Mouse (Mus musculus): ENCODE measurements around the gene Camsap1. TPM values are rescaled to one million over a fixed set of nuclear protein-coding genes. Genes with fewer than 3 reads are reported as not detected.
A peak's percentile ranks its signal among the peaks of the same experiment; 100 is the strongest.

The Camsap1 gene
- polyA plus RNA-seq (2012; fragmentation: generic; extraction: Trizol), result 12.1 TPM

- H3K4me2 ChIP-seq (ENCODE audit: low read depth), result peak within 1 kb of the TSS; percentile 91
- H3K27me3 ChIP-seq (ENCODE audit: control insufficient read depth, insufficient read depth, insufficient read length), result no peaks in the 10 kb centered on the region
- peak within 1 kb of the TSS; percentile 70 for H3K4me3 ChIP-seq
- no peaks in the 10 kb centered on the region for H3K36me3 ChIP-seq (ENCODE audit: control insufficient read depth, insufficient read depth)
- TF ChIP-seq TCF12 (IDR thresholded peaks at IDR 0.05; ENCODE audit: insufficient read depth, poor library complexity, severe bottlenecking) (no peak), MYOG (IDR thresholded peaks at IDR 0.05; ENCODE audit: control insufficient read depth in 1 of 3, insufficient read depth in 1 of 3, insufficient read length in 2 of 3, low read depth in 2 of 3) (no peak), MAX (IDR thresholded peaks at IDR 0.05; ENCODE audit: low read depth) (no peak), REST (IDR thresholded peaks at IDR 0.05; ENCODE audit: insufficient read depth, insufficient read length) (no peak), CEBPB (IDR thresholded peaks at IDR 0.05; ENCODE audit: insufficient read depth, poor library complexity, severe bottlenecking) (no peak), TCF3 (IDR thresholded peaks at IDR 0.05; ENCODE audit: insufficient read length, low read depth) (no peak), USF1 (IDR thresholded peaks at IDR 0.05; ENCODE audit: low read depth) (no peak), E2F4 (IDR thresholded peaks at IDR 0.05; ENCODE audit: insufficient read depth) (no peak), MYOD1 (IDR thresholded peaks at IDR 0.05; ENCODE audit: control insufficient read depth in 1 of 3, insufficient read length in 2 of 3, low read depth in 2 of 3) (peak in 1 of 3 experiments; percentile 74), SRF (IDR thresholded peaks at IDR 0.05; ENCODE audit: control insufficient read depth, insufficient read length, low read depth) (no peak), POLR2A (IDR thresholded peaks at IDR 0.05; ENCODE audit: insufficient read length, low read depth) (peak; percentile 92), POLR2AphosphoS2 (IDR thresholded peaks at IDR 0.05; ENCODE audit: insufficient read length, low read depth) (peak; percentile 92)
- peak within 1 kb of the TSS; percentile 48 for H3ac ChIP-seq (ENCODE audit: control insufficient read depth, insufficient read length)
- H3K79me2 ChIP-seq (ENCODE audit: control insufficient read depth, insufficient read depth), result peaks cover 43% of the 10 kb centered on the region
Observed at GRCm38 (mm10) chr2:25983159-25983907, at the start of gene Camsap1. Gene Camsap1 (minus strand): TSS chr2:25983282.

- Histone ChIP-seq H3K27me3 (ENCODE audit: control insufficient read depth, insufficient read depth, insufficient read length) (peaks cover 60% of the 10 kb centered on the region), H3K79me2 (ENCODE audit: control insufficient read depth, insufficient read depth) (no peaks in the 10 kb centered on the region), H3K4me2 (ENCODE audit: low read depth) (no peak overlapping the region), H3K4me3 (no peak overlapping the region), H3K36me3 (ENCODE audit: control insufficient read depth, insufficient read depth) (no peaks in the 10 kb centered on the region), H3ac (ENCODE audit: control insufficient read depth, insufficient read length) (no peak overlapping the region)
- TF ChIP-seq SRF (IDR thresholded peaks at IDR 0.05; ENCODE audit: control insufficient read depth, insufficient read length, low read depth) (no peak), POLR2AphosphoS2 (IDR thresholded peaks at IDR 0.05; ENCODE audit: insufficient read length, low read depth) (no peak), E2F4 (IDR thresholded peaks at IDR 0.05; ENCODE audit: insufficient read depth) (no peak), MAX (IDR thresholded peaks at IDR 0.05; ENCODE audit: low read depth) (no peak), REST (IDR thresholded peaks at IDR 0.05; ENCODE audit: insufficient read depth, insufficient read length) (no peak), MYOD1 (IDR thresholded peaks at IDR 0.05; ENCODE audit: control insufficient read depth in 1 of 3, insufficient read length in 2 of 3, low read depth in 2 of 3) (no peak), POLR2A (IDR thresholded peaks at IDR 0.05; ENCODE audit: insufficient read length, low read depth) (no peak), TCF12 (IDR thresholded peaks at IDR 0.05; ENCODE audit: insufficient read depth, poor library complexity, severe bottlenecking) (no peak), TCF3 (IDR thresholded peaks at IDR 0.05; ENCODE audit: insufficient read length, low read depth) (no peak), MYOG (IDR thresholded peaks at IDR 0.05; ENCODE audit: control insufficient read depth in 1 of 3, insufficient read depth in 1 of 3, insufficient read length in 2 of 3, low read depth in 2 of 3) (no peak)
Observed at GRCm38 (mm10) chr2:26030288-26030687, 47.2 kb upstream of the Camsap1 start.

DNA sequence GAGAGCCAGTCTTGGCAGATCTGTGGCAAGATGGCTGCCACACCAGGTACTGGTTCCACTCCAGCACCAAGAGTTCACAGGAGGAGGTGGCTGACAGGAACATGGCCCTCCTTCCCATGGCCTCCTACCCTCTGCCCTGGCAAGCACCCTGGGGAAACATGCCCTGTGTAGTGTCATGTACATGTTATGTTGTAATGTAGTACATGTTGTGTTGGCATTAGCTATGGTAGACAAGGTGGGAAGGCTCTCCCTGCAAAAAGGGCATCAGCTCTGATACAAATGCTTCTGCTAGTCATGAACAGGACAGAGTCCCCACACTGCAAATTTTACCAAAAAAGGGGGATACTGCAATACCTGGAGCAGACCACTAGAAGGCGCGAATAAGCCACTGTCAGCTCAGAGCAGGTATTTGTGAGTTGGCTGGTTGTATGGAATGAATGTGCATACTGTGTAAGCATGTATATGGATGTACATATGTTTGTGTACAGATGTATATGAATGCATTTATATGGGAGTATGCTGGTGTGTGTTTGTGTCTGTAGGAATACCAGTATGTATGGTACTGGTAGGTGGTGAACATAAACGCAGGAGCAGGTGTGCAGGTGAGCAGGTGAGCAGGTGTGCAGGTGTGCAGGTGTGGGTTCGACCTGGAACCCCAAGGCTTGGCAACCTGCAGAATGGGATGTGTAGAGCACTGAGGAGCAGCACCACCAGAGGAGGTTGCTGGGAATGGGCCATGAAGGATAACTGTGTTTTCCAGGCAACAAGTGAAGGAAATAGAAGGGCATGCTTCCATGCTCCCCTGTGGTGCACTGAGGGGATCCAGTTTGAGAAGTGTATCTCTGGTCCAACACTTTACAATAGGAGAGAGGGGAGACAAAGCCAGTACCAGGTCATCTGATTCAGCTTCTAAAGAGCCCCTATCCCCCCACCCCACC lies 41.3 kb upstream of the Camsap1 start:
- Histone ChIP-seq H3K79me2 (ENCODE audit: control insufficient read depth, insufficient read depth) (peaks cover 13% of the 10 kb centered on the region), H3K4me3 (no peak overlapping the region), H3ac (ENCODE audit: control insufficient read depth, insufficient read length) (no peak overlapping the region), H3K4me2 (ENCODE audit: low read depth) (no peak overlapping the region), H3K36me3 (ENCODE audit: control insufficient read depth, insufficient read depth) (no peaks in the 10 kb centered on the region), H3K27me3 (ENCODE audit: control insufficient read depth, insufficient read depth, insufficient read length) (peaks cover 23% of the 10 kb centered on the region)
- TF ChIP-seq MAX (IDR thresholded peaks at IDR 0.05; ENCODE audit: low read depth), result no peak
- no peak for TF ChIP-seq POLR2AphosphoS2 (IDR thresholded peaks at IDR 0.05; ENCODE audit: insufficient read length, low read depth)
- no peak for TF ChIP-seq MYOD1 (IDR thresholded peaks at IDR 0.05; ENCODE audit: control insufficient read depth in 1 of 3, insufficient read length in 2 of 3, low read depth in 2 of 3)
- no peak for TF ChIP-seq REST (IDR thresholded peaks at IDR 0.05; ENCODE audit: insufficient read depth, insufficient read length)
- no peak for TF ChIP-seq USF1 (IDR thresholded peaks at IDR 0.05; ENCODE audit: low read depth)
- no peak for TF ChIP-seq SRF (IDR thresholded peaks at IDR 0.05; ENCODE audit: control insufficient read depth, insufficient read length, low read depth)
- TF ChIP-seq CEBPB (IDR thresholded peaks at IDR 0.05; ENCODE audit: insufficient read depth, poor library complexity, severe bottlenecking), result no peak
- no peak for TF ChIP-seq MYOG (IDR thresholded peaks at IDR 0.05; ENCODE audit: control insufficient read depth in 1 of 3, insufficient read depth in 1 of 3, insufficient read length in 2 of 3, low read depth in 2 of 3)
- TF ChIP-seq TCF12 (IDR thresholded peaks at IDR 0.05; ENCODE audit: insufficient read depth, poor library complexity, severe bottlenecking), result no peak
- no peak for TF ChIP-seq POLR2A (IDR thresholded peaks at IDR 0.05; ENCODE audit: insufficient read length, low read depth)
- TF ChIP-seq E2F4 (IDR thresholded peaks at IDR 0.05; ENCODE audit: insufficient read depth), result no peak
- no peak for TF ChIP-seq TCF3 (IDR thresholded peaks at IDR 0.05; ENCODE audit: insufficient read length, low read depth)

DNA sequence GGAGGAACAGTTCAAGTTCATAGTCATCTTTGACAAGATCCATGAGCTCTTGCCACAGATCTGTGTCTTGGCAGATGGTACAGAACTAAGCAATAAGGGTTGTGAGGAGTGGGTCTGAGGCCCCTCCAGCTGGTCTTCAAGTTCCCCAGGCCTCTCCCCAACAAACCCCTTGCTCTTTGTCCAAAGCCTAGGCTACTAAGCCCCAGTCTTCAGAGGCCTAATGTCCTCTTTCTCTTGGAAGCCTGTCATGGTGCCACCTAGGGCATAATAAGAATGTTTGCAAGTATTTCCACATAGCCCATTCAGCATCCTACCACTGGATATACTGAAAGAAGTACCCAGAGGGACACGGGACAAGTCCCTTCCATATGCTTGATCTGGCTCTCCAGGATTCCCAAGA lies 39.5 kb upstream of the Camsap1 start:
- peaks cover 17% of the 10 kb centered on the region for H3K27me3 ChIP-seq (ENCODE audit: control insufficient read depth, insufficient read depth, insufficient read length)
- TF ChIP-seq USF1 (IDR thresholded peaks at IDR 0.05; ENCODE audit: low read depth) (no peak), CEBPB (IDR thresholded peaks at IDR 0.05; ENCODE audit: insufficient read depth, poor library complexity, severe bottlenecking) (no peak), MYOD1 (IDR thresholded peaks at IDR 0.05; ENCODE audit: control insufficient read depth in 1 of 3, insufficient read length in 2 of 3, low read depth in 2 of 3) (no peak), TCF3 (IDR thresholded peaks at IDR 0.05; ENCODE audit: insufficient read length, low read depth) (no peak), TCF12 (IDR thresholded peaks at IDR 0.05; ENCODE audit: insufficient read depth, poor library complexity, severe bottlenecking) (no peak), MAX (IDR thresholded peaks at IDR 0.05; ENCODE audit: low read depth) (no peak), POLR2AphosphoS2 (IDR thresholded peaks at IDR 0.05; ENCODE audit: insufficient read length, low read depth) (no peak), POLR2A (IDR thresholded peaks at IDR 0.05; ENCODE audit: insufficient read length, low read depth) (no peak), SRF (IDR thresholded peaks at IDR 0.05; ENCODE audit: control insufficient read depth, insufficient read length, low read depth) (no peak), MYOG (IDR thresholded peaks at IDR 0.05; ENCODE audit: control insufficient read depth in 1 of 3, insufficient read depth in 1 of 3, insufficient read length in 2 of 3, low read depth in 2 of 3) (no peak), REST (IDR thresholded peaks at IDR 0.05; ENCODE audit: insufficient read depth, insufficient read length) (no peak), E2F4 (IDR thresholded peaks at IDR 0.05; ENCODE audit: insufficient read depth) (no peak)
- H3ac ChIP-seq (ENCODE audit: control insufficient read depth, insufficient read length), result no peak overlapping the region
- H3K4me3 ChIP-seq, result no peak overlapping the region
- peaks cover 31% of the 10 kb centered on the region for H3K79me2 ChIP-seq (ENCODE audit: control insufficient read depth, insufficient read depth)
- no peaks in the 10 kb centered on the region for H3K36me3 ChIP-seq (ENCODE audit: control insufficient read depth, insufficient read depth)
- H3K4me2 ChIP-seq (ENCODE audit: low read depth), result no peak overlapping the region
